Mouse (Mus musculus) thymus, postnatal 14 days (tissue): ENCODE measurements around the gene Fbxo40.

ENCODE experiments used
- DNase-seq: peaks from one replicate; pipeline ENCODE4 v3.0.0; 2021

Fbxo40 gene

DNA sequence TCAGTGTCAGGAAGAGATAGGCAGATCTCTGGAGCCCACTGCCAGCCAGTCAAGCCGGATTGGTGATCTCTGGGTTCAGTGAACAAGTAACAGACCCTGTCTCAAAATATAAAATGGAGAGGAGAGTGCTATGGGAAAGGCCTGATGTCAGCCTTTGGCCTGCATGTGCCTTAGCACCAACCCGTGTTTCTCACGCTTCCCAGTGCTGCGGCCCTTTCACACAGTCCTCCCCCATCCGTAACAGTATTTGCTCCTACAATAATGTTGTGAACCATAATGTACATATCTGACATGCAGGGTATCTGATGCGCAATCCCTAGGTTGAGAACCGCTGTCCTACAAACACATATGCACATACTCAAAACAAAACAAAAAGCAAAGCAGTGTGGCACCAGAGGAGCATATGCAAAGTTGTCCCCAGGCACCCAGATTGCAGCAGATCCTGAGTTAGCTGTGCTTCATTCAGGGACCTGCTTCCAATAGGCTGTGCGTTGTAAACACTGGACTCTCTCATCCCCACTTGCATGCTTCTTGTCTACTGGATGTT, 69.1 kb downstream of the Fbxo40 start:
- no peak for DNase-seq

DNA sequence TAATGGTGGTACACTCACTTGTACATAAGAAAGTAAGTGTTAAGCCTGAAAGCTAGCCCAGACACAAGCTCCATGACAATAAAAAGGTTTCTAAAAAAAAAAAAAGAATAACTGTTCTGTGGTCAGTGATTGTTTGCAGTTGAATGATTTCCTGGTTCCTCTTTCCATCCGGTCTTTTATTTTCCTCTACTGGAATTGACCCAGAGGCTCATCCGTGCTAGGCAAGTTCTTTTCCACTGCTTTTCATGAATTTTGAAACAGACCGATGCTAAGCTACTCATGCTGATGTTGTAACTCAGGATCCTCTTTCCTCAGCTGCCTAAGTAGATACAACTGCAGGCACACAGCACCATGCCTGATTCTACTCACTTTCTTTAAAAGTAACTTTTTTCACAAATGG, 69.9 kb downstream of the Fbxo40 start:
- DNase-seq = no peak

DNA sequence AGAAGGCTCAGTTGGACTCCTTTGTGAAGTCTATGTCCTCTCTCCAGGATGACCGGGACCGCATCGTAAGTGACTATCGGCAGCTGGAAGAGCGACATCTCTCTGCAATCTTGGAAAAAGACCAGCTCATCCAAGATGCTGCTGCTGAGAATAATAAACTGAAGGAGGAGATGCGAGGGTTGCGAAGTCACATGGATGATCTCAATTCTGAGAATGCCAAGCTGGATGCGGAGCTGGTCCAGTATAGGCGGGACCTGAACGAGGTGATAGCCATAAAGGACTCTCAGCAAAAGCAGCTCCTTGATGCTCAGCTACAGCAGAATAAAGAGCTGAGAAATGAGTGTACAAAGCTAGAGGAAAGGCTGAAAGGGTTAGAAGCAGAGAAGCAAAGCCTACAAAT, 71.8 kb downstream of the Fbxo40 start:
- no peak for DNase-seq

DNA sequence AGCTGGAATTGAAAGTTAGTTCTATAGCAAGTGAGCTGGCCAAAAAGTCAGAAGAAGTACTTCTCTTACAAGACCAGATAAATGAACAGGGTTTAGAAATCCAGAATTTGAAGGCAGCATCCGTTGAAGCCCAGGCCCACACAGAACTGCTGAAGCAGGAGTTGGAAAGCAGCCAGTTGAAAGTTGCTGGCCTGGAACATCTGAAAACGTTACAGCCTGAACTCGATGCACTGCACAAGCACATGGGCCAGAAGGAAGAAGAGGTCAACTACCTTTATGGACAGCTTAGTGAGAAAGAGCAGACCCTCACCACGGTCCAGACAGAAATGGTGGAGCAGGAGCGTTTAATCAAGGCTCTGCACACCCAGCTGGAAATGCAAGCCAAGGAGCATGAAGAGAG, 76.1 kb downstream of the Fbxo40 start:
- no peak for DNase-seq
